Mouse (Mus musculus): ENCODE results near the gene Edem3. TPM values are rescaled to one million over a fixed set of nuclear protein-coding genes. Genes with fewer than 3 reads are reported as not detected.
"Not testable (repeated sequence)": the region's sequence is repeated elsewhere in the genome, so short reads cannot be mapped to it uniquely, and the experiment has no call there.

Gene Edem3
- total RNA-seq, 2 experiments from 2014 or later: 38.6 to 38.9 TPM

DNA sequence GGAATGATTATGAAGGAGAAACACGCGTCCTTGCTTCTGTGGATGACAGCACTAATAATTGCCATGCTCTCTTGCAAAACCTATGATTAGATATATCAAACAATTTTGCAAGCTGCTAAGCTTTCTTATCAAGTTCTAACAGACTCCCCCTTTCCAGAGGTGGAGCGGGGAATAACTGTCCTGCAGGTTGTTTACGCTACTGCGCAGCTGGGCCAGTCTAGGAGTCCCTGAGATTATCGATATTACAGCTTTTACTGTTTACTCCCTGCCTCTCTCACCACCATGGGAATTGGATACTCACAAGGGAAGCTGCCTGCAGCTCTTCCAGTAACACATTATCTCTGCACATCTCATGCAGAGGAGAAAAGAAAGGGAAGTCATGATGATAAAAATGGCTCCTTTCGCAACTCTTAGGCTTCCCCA is 14.0 kb upstream of the Edem3 start:
- DNase-seq (ENCODE audit: extremely low spot score in 1 of 2, low spot score in 1 of 2): no peak

DNA sequence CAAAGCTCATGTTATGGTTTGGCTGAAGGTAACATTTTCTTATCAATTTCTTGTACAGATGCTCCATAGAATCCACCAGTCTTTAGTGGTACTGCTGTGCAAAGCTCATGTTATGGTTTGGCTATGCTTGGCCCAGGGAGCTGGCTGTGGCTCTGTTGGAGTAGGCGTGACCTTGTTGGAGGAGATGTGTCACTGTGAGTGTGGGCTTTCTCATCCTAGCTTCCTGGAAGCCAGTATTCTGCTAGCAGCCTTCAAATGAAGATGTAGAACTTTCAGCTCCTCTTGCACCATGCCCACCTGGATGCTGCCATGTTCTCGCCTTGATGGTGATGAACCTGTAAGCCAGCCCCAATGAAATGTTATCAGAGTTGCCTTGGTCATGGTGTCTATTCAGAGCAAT is 5.3 kb upstream of the Edem3 start:
- not testable (repeated sequence) for DNase-seq (ENCODE audit: extremely low spot score in 1 of 2, low spot score in 1 of 2)

DNA sequence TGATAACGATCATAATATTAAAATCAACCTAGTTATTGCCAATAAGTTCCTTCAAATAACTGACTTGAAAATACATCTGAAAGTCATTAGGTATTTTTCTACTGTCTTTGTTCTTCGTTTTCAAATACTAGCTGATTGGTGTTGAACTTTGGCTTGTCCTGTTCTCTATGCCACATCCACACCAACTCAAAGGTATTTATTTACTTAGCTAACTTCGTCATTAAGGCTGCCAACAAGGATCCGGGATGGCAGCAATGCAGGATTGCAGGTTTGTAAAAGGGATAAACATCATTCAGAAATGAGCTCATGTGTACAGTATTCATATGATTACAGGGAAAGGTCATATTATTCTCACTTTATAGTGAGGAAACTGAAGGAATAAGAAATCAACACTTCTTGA is 2.2 kb upstream of the Edem3 start:
- DNase-seq (ENCODE audit: extremely low spot score in 1 of 2, low spot score in 1 of 2): no peak

DNA sequence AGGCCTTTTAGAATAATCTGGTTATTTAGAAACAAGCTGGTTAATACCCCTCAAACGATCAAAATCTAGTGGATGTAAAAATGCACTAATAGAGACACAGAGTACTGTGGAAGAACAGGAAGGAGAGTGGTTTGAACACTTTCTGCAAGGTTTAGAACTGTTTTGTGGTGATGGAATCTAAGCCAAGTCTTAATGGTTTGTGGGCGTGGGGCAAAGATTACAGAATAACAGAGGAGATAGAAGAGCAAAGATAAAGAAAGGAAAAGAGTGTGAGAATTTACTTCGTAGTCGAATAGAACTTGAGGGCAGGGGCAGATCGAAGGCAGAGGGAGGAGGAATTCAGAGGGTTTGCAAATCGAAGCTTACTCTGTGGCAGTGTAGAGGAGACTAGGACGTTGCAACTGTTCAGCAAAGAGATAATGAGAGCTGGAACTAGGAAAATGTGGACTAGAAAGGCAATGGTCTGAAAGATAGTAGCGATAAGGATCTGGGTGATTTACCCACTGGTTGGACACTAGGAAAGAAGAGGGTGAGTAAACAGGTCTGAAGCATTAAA is 1.7 kb upstream of the Edem3 start:
- DNase-seq (ENCODE audit: extremely low spot score in 1 of 2, low spot score in 1 of 2): no peak

DNA sequence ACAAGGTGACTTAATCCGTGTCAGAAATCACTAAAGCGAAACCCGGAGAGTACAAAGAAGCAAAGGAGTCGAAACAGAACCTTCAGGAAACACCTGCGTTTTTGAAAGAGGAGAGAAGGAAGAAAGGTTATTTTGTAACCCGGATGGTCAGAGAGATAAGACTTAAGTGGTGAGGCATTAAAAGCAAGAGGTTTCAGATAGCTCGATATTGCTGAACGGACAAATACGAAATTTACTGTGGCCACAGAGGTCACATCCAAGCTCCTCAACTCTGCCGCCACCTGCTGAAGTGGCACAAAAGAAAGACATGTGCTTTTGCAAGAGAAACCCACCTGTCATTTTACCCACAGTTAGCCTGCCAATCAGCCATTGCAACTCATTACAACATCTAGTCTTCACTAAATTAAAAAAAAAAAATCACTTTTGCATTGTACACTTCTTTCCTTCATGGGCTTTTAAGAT is 1.1 kb upstream of the Edem3 start:
- no peak for DNase-seq (ENCODE audit: extremely low spot score in 1 of 2, low spot score in 1 of 2)

DNA sequence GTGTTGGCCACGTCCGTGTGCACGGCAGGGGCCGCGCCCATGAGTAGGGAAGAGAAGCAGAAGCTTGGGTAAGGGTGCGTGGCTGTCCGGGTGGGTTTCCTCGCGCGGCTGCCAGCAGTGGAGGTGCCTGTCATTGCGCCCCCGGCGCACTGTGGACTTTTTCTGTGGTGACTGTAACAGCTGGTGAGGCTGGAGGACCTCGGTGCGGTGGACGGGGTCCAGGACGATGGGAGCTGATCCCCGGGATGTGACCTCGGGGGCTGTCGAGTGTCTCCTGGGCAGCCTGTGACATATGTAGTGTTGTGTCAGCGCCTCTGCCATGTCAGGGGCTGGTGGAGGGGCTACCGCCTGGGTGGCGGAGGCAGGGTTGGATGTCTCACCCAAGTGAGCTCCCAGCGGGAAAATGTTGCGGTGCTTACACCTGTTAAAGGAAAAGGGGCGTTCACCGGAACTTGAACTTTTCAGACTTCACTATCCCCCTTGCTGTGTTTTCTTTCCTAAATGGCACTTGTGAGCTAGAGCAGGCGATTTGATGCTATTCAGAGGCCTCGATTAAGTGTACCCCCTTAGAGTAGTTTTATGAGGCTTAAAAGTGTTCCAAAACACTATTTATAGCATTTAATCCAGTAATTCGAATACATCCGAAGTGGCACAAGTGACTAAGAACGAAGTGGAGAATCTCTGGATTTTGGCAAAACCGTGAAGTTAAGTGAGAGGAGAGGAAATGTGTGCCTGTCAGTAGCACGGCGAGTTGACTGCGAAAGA is 671 bp downstream of the Edem3 start:
- no peak for DNase-seq (ENCODE audit: extremely low spot score in 1 of 2, low spot score in 1 of 2)

DNA sequence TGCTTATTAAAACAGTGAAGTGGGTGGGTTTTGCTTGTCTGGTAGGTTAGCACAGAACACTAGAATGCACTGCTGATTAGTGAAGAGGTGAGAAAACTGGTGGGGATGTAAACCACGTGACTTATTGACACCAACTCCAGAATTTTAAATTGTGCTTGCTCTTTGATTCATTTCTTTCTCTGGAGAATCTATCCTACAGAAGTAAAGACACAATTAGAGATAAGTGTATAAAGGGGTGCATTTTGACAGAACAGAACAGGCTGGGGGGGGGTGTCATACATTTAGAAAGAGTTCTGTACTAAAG is 1.2 kb downstream of the Edem3 start:
- DNase-seq (ENCODE audit: extremely low spot score in 1 of 2, low spot score in 1 of 2): no peak

DNA sequence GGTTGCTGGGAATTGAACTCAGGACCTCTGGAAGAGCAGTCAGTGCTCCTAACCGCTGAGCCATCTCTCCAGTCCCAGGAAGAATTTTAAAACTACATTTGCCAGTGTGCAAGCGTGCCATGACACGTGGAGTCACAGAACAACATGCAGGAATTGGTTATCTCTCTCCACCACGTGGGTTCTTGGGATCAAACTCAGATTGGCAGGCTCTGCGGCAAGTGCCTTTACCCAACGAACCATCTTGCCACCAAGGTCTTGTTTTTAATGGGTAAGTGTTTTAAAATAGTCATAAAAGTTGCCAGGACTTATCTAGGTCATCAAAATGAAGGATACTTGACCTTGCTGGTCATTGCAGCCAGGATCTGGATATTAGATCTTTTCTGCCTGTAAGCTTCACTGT is 3.1 kb downstream of the Edem3 start:
- DNase-seq (ENCODE audit: extremely low spot score in 1 of 2, low spot score in 1 of 2): no peak

DNA sequence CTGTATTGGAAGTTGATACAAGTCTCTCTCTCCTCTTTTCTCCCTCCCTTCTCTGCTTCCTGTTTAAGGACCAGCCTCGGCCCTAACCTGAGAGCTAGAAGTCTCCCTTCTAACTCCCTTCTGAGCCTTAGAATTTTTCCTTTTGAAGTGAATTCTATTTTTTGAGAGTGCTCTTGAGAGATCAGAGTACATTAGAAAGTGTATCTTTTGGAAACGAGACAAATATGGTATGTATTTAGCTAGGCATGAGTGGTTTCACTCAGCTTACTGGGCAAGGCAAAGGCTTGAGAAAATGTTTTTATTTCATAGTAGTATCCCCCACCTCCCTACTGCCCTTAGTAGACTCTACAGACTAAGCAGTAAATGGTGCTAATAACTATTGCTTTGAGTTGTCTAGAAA is 3.8 kb downstream of the Edem3 start:
- no peak for DNase-seq (ENCODE audit: extremely low spot score in 1 of 2, low spot score in 1 of 2)

DNA sequence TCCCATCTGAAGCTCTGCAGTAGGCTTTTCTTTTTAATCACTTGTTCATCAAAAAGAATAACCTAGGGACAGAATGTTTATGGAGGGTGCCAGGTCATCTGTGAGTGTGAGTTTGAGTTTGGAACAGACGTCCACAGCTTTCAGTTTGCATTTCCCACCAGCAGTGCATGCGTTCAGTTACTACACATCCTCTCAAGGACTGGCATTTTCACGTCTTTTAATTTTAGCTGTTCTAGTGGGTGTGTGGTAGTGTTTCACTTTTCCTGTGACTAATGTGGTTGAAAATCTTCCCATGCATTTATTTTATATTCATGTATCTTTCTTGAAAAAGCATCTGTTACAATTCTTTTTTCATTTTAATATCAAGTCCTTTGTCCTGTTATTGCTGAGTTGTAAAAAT is 9.1 kb downstream of the Edem3 start:
- DNase-seq (ENCODE audit: extremely low spot score in 1 of 2, low spot score in 1 of 2): no peak

DNA sequence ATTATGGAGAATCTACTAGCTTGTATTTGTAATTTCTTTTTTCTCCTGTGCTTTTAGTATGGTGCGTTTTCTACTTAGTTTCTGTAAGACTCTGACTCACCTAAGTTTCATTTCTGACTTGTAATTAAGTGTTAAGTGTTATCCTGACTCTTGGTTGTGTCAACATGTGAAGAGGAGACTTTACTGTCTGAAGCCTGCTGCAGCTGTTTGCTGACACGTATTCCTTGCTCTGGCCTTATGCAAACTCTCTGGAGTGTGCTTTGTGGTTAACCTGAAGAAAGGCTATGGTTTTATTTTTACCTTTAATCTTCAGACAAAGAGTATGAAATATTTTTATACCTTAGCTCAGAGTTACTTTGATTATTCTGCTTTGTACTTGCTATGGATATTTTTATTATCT is 11.0 kb downstream of the Edem3 start:
- no peak for DNase-seq (ENCODE audit: extremely low spot score in 1 of 2, low spot score in 1 of 2)

DNA sequence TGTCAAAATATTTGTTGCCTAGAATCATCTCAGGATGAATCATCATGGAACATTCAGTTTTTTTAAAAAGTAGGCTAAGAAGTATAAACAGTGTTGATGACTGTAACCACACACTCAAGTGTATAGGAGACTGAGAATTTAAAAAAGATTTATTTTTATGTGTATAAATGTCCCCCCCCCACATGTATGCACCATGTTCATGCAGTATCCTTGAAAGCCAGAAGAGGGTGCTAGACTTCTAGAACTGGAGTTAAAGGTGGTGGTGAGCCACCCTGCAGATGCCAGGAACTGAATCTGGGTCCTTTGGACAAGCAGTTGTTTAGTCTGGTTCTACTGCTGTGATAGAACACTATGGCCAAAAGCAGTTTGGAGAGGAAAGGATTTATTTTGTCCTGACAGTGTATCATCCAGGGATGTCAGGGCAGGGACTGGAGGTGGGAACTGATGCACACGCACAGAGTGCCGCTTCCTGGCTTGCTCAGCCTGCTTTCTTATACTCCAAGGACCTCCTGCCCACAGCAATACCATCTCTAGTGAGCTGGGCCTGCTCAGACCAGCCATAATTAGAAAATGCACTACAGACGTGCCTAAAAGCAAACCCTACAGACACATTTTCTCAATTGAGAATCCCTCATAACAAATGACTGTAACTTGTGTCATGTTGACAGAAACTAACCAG is 11.9 kb downstream of the Edem3 start:
- DNase-seq (ENCODE audit: extremely low spot score in 1 of 2, low spot score in 1 of 2): no peak

DNA sequence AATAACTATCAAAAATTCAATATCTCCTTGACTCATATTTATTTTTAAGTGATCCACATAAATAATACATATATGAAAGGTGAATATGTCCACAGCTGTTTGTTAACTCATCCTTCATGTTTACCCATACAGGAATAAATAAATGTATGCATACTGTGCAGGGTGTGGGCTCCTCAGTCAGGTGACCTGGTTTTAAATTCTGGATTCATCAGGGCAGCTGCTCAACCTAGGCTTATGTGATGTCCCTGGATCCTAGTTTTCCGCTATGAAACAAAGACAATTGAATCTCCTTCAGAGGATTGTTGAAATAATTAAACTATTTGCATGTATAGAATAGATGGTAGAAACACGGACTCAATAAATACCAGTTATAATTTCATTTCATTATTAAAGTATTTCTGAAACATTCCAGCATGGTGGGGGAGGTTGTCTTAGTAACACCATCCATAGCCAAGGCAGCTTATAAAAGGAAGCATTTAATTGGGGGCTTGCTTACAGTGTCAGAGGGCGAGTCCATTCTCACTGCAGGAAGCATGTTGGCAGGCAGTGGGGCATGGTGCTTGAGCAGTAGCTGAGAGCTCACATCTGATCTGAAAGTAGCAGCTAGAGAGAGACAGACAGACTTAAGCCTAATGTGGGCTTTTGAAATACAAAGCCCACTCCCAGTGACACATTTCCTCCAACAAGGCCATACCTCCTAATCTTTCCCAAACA is 14.2 kb downstream of the Edem3 start:
- no peak for DNase-seq (ENCODE audit: extremely low spot score in 1 of 2, low spot score in 1 of 2)

DNA sequence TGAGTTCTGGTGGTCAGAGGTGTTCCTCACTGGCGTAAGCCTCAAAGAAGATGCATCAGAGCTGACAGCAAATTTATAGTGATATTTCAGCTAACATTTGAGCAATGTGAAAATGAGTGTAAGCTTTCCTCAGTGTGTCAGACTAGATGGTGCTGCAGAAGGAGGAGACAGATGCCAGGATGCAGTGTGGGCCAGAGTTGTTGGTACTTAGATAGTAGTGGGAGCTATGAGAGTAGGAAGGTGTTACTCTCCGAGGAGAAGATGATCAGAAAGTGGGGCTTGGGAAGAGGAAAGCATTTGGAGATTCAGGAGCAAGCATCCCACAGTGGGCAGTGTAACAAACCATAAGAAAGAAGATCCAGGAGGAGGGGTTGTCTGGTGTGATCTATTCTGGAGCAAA is 22.4 kb downstream of the Edem3 start:
- no peak for DNase-seq (ENCODE audit: extremely low spot score in 1 of 2, low spot score in 1 of 2)

DNA sequence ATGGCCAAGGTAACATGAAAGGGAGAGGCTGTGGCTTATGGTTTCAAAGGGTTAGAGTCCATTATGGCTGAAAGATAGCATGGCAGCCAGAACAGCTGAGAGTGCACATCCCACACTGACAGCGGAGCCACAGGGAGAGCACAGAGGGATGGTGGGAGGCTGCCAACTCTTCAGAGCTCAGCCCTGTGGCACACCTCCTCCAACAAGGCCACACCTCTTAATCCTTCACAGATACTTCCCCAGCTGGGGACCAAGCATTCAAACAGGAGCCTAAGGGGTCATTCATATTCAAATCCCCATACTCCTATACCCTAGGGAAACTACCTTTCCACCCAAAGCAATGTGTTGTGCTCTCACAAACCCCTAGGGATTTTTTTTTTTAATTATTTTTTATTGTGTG is 23.4 kb downstream of the Edem3 start:
- DNase-seq (ENCODE audit: extremely low spot score in 1 of 2, low spot score in 1 of 2): no peak

DNA sequence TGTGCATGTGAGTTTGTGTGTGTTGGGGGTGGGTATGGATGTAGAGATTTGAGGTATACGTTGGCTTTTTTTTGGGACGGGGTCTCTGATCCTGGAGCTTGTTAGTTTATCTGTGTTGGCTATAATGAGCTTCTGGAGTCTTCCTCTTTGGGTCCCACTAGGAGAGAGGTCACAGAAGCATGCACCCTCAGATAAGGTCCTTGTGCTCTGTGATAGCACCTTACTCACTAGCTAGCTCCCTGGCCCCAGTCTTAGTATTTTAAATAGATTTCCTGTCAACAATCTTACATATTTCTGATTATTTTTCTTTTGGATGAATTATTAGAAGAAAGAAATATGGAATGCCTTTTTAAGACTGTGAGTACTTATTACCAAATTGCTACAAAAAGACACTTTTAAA is 24.1 kb downstream of the Edem3 start:
- DNase-seq (ENCODE audit: extremely low spot score in 1 of 2, low spot score in 1 of 2): no peak

DNA sequence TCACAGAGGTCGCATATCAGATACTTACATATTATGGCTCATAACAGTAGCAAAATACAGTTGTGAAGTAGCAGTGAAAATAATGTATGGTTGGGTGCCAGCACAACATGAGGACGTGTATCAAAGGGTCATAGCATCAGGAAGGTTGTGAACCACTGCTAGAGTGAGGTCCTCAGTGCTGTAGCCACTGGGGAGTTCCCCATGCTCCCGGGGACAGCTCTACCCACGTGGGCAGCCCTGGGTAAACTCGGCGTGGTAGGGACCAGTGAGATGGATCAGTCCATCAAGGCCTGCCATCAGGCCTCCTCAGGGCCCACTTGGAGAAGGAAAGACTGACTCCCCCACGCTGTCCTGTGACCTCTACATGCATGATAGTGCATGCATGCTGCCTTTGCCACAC is 26.3 kb downstream of the Edem3 start:
- no peak for DNase-seq (ENCODE audit: extremely low spot score in 1 of 2, low spot score in 1 of 2)

DNA sequence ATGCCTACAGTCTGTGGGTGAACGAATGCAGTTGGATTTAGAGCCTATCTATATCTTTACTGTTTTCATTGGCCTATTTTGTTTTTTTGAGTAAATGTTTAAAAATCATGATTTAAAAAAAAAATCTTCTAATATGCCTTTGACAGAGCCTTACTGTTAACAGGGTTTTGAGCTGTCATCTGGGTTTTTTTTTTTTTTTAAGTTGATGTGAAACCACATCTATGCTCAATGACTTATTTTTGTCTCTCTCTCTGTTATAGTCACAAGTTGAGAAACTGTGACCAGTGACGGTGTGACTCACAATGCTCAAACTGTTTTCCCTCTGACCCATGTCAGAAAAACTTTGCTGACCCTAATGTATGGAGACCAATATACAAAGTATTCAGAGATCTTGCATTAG is 28.2 kb downstream of the Edem3 start:
- no peak for DNase-seq (ENCODE audit: extremely low spot score in 1 of 2, low spot score in 1 of 2)

DNA sequence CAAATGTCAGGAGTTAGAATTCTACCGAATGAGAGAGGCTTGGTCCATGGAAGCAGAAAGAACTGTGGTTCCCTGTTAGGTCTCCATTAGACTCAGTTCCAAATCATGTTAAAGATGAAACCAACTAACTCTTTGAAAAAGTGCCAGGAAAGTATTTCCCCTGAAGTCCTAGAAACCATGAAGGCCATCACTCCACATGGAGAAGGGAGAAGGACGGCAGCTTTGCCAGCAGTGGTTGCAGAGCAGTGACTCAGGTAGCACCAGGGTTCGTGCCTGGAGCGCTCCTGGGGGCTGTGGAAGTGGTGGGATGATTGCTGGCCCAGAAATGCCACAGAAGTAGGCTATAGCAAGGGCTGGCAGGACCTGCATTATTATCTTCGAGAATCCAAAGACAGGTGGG is 31.2 kb downstream of the Edem3 start:
- DNase-seq (ENCODE audit: extremely low spot score in 1 of 2, low spot score in 1 of 2): no peak

DNA sequence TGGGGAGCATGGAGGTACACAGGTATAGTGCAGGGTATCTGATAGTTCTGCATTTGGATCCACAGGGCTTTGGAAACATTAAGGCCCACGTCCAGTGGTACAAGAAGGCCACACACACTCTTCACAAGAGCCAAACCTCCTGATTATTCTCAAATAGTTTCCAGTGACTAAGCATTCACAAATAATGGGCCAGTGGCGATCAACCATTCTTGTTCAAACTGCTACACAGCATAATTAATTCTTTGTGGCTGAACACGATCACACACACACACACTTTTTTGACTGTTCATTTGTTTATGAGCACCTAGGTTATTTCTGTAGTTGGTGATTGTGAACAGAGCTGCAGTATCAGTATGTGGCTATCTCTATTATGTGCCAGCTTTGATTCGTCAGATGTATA is 34.0 kb downstream of the Edem3 start:
- DNase-seq (ENCODE audit: extremely low spot score in 1 of 2, low spot score in 1 of 2): no peak

DNA sequence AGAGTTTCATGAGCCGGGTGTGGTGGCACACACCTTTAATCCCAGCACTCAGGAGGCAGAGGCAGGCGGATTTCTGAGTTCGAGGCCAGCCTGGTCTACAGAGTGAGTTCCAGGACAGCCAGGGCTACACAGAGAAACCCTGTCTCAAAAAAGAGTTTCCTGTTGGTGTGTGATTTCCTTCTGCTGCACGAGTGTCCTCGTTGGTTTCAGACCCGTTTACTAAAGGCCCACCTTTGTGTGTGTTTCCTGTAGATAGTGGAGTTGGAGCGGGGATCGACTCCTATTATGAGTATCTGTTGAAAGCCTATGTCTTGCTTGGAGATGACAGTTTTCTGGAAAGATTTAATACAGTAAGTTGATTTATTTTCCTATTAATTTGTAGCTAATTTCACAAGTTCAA is 36.9 kb downstream of the Edem3 start:
- not testable (repeated sequence) for DNase-seq (ENCODE audit: extremely low spot score in 1 of 2, low spot score in 1 of 2)
